Mouse (Mus musculus): Measurements from ENCODE around the gene Ap3m1. TPM values are rescaled to one million over a fixed set of nuclear protein-coding genes. Genes with fewer than 3 reads are reported as not detected.

The Ap3m1 gene
- polyA plus RNA-seq, 1 experiment from 2014 or later, result 78.9 TPM

DNA sequence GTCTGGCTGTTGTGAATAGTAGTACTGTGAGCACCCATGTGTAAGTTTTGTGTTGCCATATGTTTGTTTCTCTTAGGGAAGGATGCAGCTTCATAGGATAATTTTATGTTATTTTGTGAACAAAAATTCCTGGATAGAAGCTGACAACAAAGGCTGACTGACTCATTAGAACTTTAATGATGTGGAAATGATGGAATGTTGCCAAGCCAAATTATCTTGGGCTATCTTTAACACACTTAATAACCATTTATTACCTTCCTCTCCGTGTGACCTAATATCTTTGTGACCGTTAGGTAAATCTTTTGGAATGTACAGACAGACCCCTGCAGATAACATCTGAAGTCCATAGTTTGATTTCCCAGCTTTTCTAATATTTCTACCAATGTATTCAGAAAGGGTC, 33.8 kb upstream of the Ap3m1 start:
- WGBS, result 8% methylated on average over 2 of the region's 2 CpGs
- H3K27me3 ChIP-seq, result no peaks in the 10 kb centered on the region
- no peak overlapping the region for H3K4me2 ChIP-seq (replicated peaks)
- peaks cover 40% of the 10 kb centered on the region for H3K4me1 ChIP-seq
- peak overlapping the region; percentile 53 for H3K27ac ChIP-seq
- ATAC-seq (ENCODE audit: low FRiP score, low read depth), result no peak
- H3K36me3 ChIP-seq, result no peaks in the 10 kb centered on the region
- H3K9me3 ChIP-seq, result no peaks in the 10 kb centered on the region
- no peak overlapping the region for H3K9ac ChIP-seq
- H3K4me3 ChIP-seq, result no peak overlapping the region

DNA sequence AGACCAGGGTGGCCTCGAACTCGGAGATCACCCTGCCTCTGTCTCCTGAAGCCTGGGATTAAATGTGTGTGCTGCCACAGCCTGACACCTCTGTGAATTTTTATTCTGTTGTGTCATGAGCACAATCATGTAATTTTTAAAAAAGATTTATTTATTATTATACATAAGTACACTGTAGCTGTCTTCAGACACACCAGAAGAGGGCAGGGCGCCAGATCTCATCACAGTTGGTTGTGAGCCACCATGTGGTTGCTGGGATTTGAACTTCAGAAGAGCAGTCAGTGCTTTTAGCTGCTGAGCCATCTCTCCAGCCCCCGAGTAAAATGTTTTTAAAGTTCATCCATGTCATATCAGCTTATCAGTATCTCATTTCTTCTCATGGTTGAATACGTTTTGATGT, 33.4 kb upstream of the Ap3m1 start:
- Histone ChIP-seq H3K9me3 (no peaks in the 10 kb centered on the region), H3K4me1 (peaks cover 40% of the 10 kb centered on the region)
- WGBS, result 74% methylated on average over 5 of the region's 5 CpGs

DNA sequence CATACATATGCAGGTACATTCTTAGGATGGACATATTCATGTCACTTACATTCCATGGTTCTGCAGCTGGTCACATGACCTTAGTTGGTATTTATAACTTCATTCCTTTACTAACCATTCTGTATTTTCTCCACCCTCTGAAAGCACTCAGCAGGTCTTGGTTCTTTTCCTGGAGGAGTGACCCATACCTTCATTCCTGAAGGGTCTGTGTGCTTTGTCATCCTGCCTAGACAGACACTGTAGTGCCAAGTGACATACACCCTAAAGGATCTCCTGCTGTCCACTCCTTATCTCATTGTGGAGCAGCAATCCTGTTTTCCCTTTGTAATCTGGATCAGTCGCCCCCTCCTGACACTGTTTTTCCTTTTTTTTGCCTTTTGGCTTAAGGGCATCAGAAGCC, 30.5 kb upstream of the Ap3m1 start:
- Histone ChIP-seq H3K9ac (no peak overlapping the region), H3K4me1 (peaks cover 24% of the 10 kb centered on the region), H3K36me3 (no peaks in the 10 kb centered on the region), H3K4me3 (no peak overlapping the region), H3K4me2 (replicated peaks) (no peak overlapping the region), H3K9me3 (no peaks in the 10 kb centered on the region), H3K27ac (no peak overlapping the region), H3K27me3 (no peaks in the 10 kb centered on the region)
- ATAC-seq (ENCODE audit: low FRiP score, low read depth), result no peak
- WGBS, result 47% methylated on average over 1 of the region's 1 CpGs

More for the DNA sequence above, 33.4 kb upstream of the Ap3m1 start:
- Histone ChIP-seq H3K27me3 (no peaks in the 10 kb centered on the region), H3K4me2 (replicated peaks) (no peak overlapping the region), H3K4me3 (no peak overlapping the region), H3K27ac (peak overlapping the region; percentile 53), H3K36me3 (no peaks in the 10 kb centered on the region), H3K9ac (no peak overlapping the region)
- ATAC-seq (ENCODE audit: low FRiP score, low read depth), result no peak

DNA sequence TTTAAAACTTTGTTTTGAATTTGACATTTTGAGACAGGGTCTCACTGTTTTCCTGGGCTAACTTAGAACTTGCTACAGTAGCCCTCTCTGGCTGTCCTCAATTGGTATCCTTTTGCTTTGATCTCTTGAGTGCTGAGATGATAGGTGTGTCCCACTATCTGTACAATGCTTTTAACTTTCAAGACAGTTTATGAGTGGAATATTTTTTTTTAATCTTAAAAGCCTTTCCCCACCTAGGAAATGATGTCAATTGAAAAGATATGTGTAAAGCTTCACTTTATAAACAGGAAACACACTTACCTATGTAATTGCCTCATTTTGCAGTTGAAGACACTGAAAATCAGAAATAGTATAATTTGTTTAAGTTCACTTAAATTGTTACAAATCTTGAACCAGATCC, 26.2 kb upstream of the Ap3m1 start:
- H3K9ac ChIP-seq, result no peak overlapping the region

DNA sequence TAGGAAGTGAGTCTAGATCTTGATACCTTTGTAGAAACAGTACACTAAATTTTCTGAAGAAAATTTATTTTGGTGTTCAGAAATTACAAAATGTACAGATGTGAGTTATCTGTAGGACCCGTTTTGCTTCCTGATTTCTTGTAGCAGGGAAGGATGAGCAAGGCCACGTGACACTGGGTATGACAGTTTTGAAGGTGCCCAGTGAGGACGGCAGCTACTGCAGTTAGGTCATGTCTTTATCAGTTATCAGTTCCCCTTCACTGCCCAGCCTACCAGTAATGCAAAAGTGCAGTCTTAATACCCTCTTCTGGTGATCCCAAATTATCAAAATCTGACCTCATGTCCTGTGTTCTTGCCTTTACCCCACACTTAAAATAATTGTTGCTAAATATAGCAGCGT, 25.6 kb upstream of the Ap3m1 start:
- Histone ChIP-seq H3K9ac (no peak overlapping the region), H3K36me3 (no peaks in the 10 kb centered on the region), H3K9me3 (no peaks in the 10 kb centered on the region), H3K4me3 (no peak overlapping the region), H3K27ac (no peak overlapping the region), H3K4me2 (replicated peaks) (no peak overlapping the region), H3K27me3 (no peaks in the 10 kb centered on the region), H3K4me1 (peaks cover 23% of the 10 kb centered on the region)
- ATAC-seq (ENCODE audit: low FRiP score, low read depth), result no peak
- 87% methylated on average over 4 of the region's 4 CpGs for WGBS

More for the DNA sequence above, 26.2 kb upstream of the Ap3m1 start:
- no peak overlapping the region for H3K4me3 ChIP-seq
- H3K9me3 ChIP-seq, result no peaks in the 10 kb centered on the region
- H3K36me3 ChIP-seq, result no peaks in the 10 kb centered on the region
- no peak for ATAC-seq (ENCODE audit: low FRiP score, low read depth)
- peaks cover 23% of the 10 kb centered on the region for H3K4me1 ChIP-seq
- H3K4me2 ChIP-seq (replicated peaks), result no peak overlapping the region
- H3K27me3 ChIP-seq, result no peaks in the 10 kb centered on the region
- no peak overlapping the region for H3K27ac ChIP-seq

DNA sequence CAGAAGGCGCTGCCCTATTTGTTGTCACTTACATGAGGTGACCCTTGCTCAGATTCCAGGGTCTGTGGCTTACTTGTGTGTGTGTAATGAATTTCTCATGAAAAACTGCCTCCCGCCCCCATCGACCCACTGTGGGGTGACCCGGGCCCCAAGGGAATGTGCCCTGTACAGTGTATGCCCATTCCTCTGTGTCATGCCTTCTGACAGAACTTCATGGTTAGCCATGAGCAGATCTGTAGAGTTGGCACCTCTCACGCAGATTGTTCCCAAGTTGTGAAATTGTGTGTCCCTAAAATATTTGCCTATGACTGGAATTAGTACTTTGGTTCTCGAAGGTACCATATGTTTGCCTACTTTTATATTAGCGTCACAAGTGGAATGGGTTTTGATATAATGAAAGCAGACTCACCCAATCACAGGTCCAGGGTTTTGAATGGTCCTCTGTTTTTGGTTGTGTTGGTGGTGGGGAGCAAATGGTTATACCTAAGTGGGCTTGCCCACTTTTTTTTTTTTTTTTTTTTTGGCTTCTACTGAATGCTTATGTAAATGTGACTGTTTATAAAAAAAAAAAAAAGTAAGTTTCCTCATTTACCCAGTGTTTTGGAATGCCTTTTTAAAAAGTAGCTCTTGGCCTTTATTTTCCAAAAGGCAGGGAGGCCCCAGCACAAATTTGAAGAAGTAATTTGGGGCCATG, 24.3 kb upstream of the Ap3m1 start:
- H3K4me3 ChIP-seq, result peak overlapping the region; percentile 69
- H3K9me3 ChIP-seq, result no peaks in the 10 kb centered on the region
- peak overlapping the region; percentile 76 for H3K9ac ChIP-seq
- H3K36me3 ChIP-seq, result no peaks in the 10 kb centered on the region
- ATAC-seq (ENCODE audit: low FRiP score, low read depth), result peak; percentile 42
- 40% methylated on average over 7 of the region's 7 CpGs for WGBS
- H3K4me1 ChIP-seq, result peaks cover 23% of the 10 kb centered on the region
- no peaks in the 10 kb centered on the region for H3K27me3 ChIP-seq
- 0 out of 2 replicates have a peak overlapping the region, but pooled peaks have one; percentile 78 for H3K27ac ChIP-seq
- H3K4me2 ChIP-seq (replicated peaks), result peak overlapping the region; percentile 83

DNA sequence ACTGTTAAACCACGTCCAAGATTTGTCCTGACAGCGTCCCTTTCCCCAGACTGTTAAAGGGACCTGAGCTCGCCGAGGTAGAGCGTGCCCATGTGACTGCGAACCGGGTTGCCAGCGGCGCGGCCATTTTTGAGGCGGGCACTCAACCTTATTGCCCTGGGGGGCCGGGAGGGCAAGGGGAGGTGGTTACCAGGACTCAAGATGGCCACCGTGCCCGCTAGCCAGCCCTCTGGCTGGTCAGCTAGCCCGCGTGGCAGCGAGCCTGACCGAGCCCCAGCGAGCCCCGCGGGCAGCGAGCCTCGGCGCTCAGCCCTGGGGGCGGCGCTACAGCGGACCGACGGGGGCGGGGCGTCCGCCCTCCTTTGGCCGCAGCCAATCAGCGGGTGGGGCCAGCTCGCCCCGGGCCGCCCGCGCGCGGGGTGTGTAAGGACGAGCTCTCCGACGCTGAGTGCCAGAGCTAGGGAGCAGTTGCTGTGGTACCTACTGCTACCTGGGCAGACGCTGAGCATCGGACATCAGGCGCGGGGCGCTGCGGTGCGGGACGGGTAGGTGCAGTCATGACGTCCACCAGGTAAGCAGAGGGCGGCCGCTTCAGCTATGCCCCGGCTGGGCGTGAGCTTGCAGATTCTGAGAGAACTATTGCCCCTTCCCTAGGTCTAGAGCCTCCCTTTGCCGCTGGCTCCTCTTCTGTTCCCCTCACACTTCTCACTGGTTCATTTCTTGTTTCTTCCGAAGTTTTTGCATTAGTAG, 23.6 kb upstream of the Ap3m1 start:
- no peaks in the 10 kb centered on the region for H3K9me3 ChIP-seq
- ATAC-seq (ENCODE audit: low FRiP score, low read depth), result peak; percentile 97
- under 1% methylated on average over 58 of the region's 59 CpGs for WGBS

DNA sequence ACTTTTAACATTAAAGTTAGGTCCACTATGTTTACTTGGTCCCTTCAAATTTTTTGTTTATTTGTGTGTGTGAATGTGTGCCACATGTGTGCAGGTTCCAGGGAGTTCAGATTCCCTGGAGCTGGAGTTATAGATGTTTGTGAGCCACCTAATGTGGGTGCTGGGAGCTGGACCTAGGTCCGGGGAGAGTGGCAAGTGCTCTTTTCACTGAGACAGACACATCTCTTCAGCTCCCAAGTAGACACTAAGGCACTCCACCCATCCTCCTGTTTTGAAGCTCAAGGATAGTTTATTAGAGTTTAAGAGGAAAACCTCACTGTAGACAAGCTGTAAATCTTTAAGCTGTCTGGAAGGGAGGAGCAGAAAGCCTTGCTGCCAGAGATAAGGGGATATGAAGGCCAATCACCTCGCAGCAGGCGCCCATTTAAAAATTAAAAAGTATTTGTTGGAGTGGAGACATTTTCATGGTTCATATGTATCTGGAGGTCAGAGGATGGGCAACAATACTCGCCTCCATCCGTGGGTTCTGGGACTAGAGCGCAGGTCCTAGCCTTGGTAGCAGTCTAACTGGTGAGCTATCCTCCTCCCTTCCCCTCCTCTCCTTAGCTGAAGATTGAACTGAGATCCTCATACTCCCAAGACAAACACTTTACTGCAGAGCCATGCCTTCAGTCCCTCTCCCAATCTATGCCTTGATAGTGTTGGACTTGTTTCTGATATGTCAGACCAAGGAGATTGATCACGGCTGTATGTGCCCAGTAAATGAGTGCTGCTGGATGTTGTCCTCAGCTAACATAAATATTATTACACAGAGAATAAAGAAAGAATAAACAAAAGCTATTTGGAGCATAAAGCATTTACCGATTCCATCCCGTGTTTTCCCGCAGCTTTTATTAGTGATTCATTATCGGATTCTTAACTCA, 22.4 kb upstream of the Ap3m1 start:
- WGBS, result 58% methylated on average over 11 of the region's 11 CpGs
- no peak overlapping the region for H3K4me3 ChIP-seq
- H3K36me3 ChIP-seq, result no peaks in the 10 kb centered on the region
- H3K4me1 ChIP-seq, result peaks cover 23% of the 10 kb centered on the region
- ATAC-seq (ENCODE audit: low FRiP score, low read depth), result no peak
- no peak overlapping the region for H3K27ac ChIP-seq
- no peaks in the 10 kb centered on the region for H3K9me3 ChIP-seq
- peak overlapping the region; percentile 83 for H3K4me2 ChIP-seq (replicated peaks)
- no peak overlapping the region for H3K9ac ChIP-seq
- H3K27me3 ChIP-seq, result no peaks in the 10 kb centered on the region

More for the DNA sequence above, 23.6 kb upstream of the Ap3m1 start:
- Histone ChIP-seq H3K27me3 (no peaks in the 10 kb centered on the region), H3K9ac (peak overlapping the region; percentile 76), H3K4me2 (replicated peaks) (peak overlapping the region; percentile 83), H3K4me3 (peak overlapping the region; percentile 69), H3K36me3 (no peaks in the 10 kb centered on the region), H3K4me1 (peaks cover 23% of the 10 kb centered on the region), H3K27ac (peak overlapping the region; percentile 78)

DNA sequence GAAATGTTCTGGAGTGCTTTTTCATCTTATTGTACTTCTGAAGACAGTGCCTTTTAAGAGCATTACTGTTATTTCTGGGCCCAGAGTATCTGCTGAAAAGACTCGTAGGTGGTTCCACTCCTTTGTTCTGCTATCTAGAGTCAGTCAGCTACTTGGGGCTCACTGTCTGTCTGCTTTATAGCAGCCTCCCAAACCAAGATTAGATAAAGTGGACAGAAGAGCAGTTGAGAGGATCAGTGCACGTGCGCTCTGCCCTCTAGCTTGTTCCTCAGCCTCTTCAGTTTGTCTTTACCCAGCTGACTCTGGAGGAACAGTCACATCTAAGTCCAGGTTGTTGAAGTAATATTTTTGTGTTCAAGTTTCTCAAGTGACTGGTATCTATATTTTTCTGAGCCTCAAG, 21.7 kb upstream of the Ap3m1 start:
- Histone ChIP-seq H3K36me3 (no peaks in the 10 kb centered on the region), H3K27me3 (no peaks in the 10 kb centered on the region), H3K4me1 (peaks cover 23% of the 10 kb centered on the region), H3K9me3 (no peaks in the 10 kb centered on the region), H3K4me2 (replicated peaks) (no peak overlapping the region), H3K9ac (no peak overlapping the region), H3K27ac (no peak overlapping the region), H3K4me3 (no peak overlapping the region)
- WGBS, result 70% methylated on average over 3 of the region's 3 CpGs
- ATAC-seq (ENCODE audit: low FRiP score, low read depth), result no peak

DNA sequence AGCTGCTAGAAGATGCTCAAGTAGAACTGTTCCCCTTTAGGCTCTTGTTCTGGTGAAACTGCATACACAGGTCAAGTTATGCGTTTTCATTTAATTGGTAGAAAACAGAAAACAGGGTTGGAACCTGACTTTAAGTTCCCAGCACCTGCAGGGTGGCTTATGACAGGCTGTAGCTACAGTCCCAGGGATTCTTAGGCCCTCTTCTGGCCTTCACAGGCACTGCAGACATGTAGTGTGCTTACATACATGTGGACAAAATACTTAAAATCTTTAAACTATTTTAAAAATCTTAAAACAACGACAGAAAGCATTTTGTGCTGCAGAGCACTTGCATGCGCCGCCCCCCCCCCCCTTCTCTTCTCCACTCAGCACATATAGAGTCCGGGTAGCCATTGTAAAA, 17.3 kb upstream of the Ap3m1 start:
- WGBS, result 87% methylated on average over 5 of the region's 5 CpGs
- Histone ChIP-seq H3K4me2 (replicated peaks) (no peak overlapping the region), H3K27ac (no peak overlapping the region), H3K27me3 (no peaks in the 10 kb centered on the region), H3K4me1 (no peaks in the 10 kb centered on the region), H3K9ac (no peak overlapping the region), H3K4me3 (no peak overlapping the region), H3K36me3 (no peaks in the 10 kb centered on the region), H3K9me3 (no peaks in the 10 kb centered on the region)
- no peak for ATAC-seq (ENCODE audit: low FRiP score, low read depth)

DNA sequence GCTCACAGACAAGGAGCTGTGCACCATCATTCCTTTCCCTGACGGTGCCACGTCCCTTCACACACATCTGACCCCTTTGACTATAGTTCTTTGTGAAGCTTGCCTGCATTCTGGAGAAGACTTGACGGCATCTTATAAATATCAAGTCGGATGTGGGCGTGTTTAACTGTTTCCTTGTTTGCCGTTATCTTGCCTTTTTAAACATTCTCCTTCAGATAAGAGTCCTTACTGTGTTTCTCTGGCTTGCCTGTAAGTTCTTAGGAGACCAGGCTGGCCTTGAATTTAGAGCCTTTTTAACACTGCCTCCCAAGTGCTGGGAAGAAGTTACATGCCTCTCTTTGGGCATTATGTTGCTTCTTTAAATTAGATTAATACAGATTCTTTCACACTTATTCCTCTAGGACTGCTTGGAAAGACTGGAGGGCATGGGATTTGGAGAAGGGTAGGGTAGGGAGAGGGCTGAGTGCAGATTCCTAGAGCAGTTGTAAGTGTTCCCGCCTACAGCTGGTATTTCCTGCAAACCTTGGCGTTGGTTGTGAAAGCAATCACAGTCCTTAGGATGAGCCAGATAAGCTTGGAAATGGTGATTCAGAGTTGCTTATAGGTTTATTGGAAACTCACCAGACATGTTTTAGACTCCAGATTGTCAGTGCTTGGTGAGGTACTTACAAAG, 13.3 kb upstream of the Ap3m1 start:
- no peak overlapping the region for H3K27ac ChIP-seq
- peaks cover 5% of the 10 kb centered on the region; the same call in 1 of the 2 replicates for H3K4me1 ChIP-seq
- no peak for ATAC-seq (ENCODE audit: low FRiP score, low read depth)
- no peaks in the 10 kb centered on the region for H3K27me3 ChIP-seq
- H3K4me3 ChIP-seq, result no peak overlapping the region
- WGBS, result 72% methylated on average over 8 of the region's 8 CpGs
- H3K9me3 ChIP-seq, result no peaks in the 10 kb centered on the region
- no peak overlapping the region for H3K4me2 ChIP-seq (replicated peaks)
- no peaks in the 10 kb centered on the region for H3K36me3 ChIP-seq
- H3K9ac ChIP-seq, result no peak overlapping the region
